Mouse (Mus musculus) lung, embryonic 14.5 days (tissue): ENCODE data around the gene Scyl3. TPM values are rescaled to one million over a fixed set of nuclear protein-coding genes. Genes with fewer than 3 reads are reported as not detected.

Source experiments
- ATAC-seq: fragments of 200-750 bp; cut with Nextera tagmentation; 2 replicates; pipeline ENCODE4 v1.8.0; 2017; ENCODE audit warnings: mild to moderate bottlenecking, moderate TSS enrichment, moderate library complexity; ENCODE audit not compliant: insufficient read depth
- DNase-seq: peaks from one replicate; pipeline ENCODE4 v3.0.0-alpha.2; 2015
- H3K27ac ChIP-seq: fragments of 300-500 bp; sonication (generic); 2 replicates; pipeline ENCODE4 v1.5.1; 2014; ENCODE audit warnings: low read depth, mild to moderate bottlenecking, moderate library complexity
- H3K27me3 ChIP-seq: fragments of 300-500 bp; sonication (generic); 2 replicates; pipeline ENCODE4 v1.6.1; 2014; ENCODE audit warnings: low read length, control low read depth; ENCODE audit not compliant: insufficient read depth
- H3K36me3 ChIP-seq: fragments of 300-500 bp; sonication (generic); 2 replicates; pipeline ENCODE4 v1.6.1; 2014; ENCODE audit warnings: control low read depth; ENCODE audit not compliant: insufficient read depth
- H3K4me1 ChIP-seq: fragments of 300-500 bp; sonication (generic); 2 replicates; pipeline ENCODE4 v1.6.1; 2014; ENCODE audit warnings: antibody characterized with exemption, control low read depth; ENCODE audit not compliant: insufficient read depth
- H3K4me2 ChIP-seq: fragments of 300-500 bp; sonication (generic); 2 replicates; pipeline ENCODE4 v1.6.1; 2014; ENCODE audit warnings: mild to moderate bottlenecking
- H3K4me3 ChIP-seq: fragments of 300-500 bp; sonication (generic); 2 replicates; pipeline ENCODE4 v1.5.1; 2014; ENCODE audit warnings: low read depth, low read length
- H3K9ac ChIP-seq: fragments of 300-500 bp; sonication (generic); 2 replicates; pipeline ENCODE4 v1.6.1; 2014
- H3K9me3 ChIP-seq: fragments of 300-500 bp; sonication (generic); 2 replicates; pipeline ENCODE4 v1.6.1; 2016; ENCODE audit warnings: low read depth, low read length, control low read depth
- CTCF ChIP-seq: IDR thresholded peaks from 2 replicates; pipeline ENCODE4 v1.5.1; 2016; ENCODE audit warnings: antibody characterized with exemption, low read depth
- WGBS: fragments of 180-500 bp; shearing (Covaris S2); extraction: QIAGEN DNeasy Blood & Tissue Kit; methylation state at CpG from one replicate; pipeline ENCODE4 v1.1.7; 2014; 5-methylcytosine and 5-hydroxymethylcytosine counted together
- polyA plus RNA-seq: library from polyadenylated mRNA; unstranded; fragments of >200 nt; fragmentation: Nextera tagmentation; extraction: Ambion mirVana; gene quantifications from 2 replicates; pipeline ENCODE4 v1.2.1, GENCODE M21; 2014

The Scyl3 gene
- polyA plus RNA-seq, 1 experiment from 2014 or later: 19.8 TPM

DNA sequence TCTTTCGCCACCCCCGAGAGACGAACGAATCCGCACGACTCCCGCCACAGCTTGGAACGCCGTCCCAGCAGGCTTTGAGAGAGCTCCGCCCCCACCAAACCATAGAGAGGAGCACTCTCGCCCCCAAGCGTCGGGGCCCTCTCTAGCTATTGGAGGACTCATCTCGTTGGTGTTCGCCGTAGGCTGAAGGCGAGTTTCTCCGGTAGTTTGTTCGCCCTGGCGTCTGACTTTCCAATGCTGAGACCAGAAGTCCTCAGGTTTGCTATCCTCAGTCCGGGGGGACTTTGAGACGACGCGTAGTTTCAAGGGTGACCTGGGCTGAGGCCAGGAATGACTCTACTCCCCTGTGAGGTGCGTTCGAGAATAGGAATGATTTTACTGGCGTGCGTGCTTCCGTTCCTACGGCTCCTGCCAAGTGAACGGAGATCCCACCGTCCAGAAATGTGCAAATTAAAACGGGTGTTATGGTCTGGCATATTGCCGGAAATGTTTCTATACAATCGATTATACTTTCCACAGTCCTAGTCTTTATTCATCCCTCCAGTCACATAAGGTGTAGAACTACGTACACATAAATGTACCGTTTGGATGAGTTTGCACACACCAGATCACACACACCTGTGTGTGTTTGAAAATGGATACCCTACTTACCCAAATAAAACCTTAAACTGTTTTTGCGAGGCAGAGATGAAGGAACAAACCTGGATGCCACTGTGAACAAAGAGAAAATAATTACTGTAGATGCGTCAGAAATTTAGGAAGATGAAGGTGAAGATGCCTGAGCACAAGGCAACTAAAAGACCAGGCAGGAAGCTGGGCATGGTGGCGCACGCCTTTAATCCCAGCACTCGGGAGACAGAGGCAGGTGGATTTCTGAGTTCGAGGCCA lies 66.1 kb downstream of the Scyl3 start, which contains the start of the genes BC055324 and Mettl18:
TSS of gene BC055324 (minus strand) at position 76 of the 888 bp plus-strand sequence.
TSS of gene Mettl18 (plus strand) at position 169 of the 888 bp plus-strand sequence.
- WGBS: 3% methylated on average over 43 of the region's 43 CpGs
- no peaks in the 10 kb centered on the region for H3K9me3 ChIP-seq
- TF ChIP-seq CTCF: peak; percentile 33
- peak within 1 kb of the TSS; percentile 79 for H3K4me2 ChIP-seq
- DNase-seq (peak; percentile 97), ATAC-seq (peak; percentile 98)
- H3K4me3 ChIP-seq: peak within 1 kb of the TSS; percentile 68
- H3K36me3 ChIP-seq: no peaks in the 10 kb centered on the region; the same call in 1 of the 2 replicates
- H3K4me1 ChIP-seq: no peaks in the 10 kb centered on the region
- peak within 1 kb of the TSS; percentile 84 for H3K9ac ChIP-seq
- peak within 1 kb of the TSS; percentile 85; the same call in 1 of the 2 replicates for H3K27ac ChIP-seq
- no peaks in the 10 kb centered on the region for H3K27me3 ChIP-seq

DNA sequence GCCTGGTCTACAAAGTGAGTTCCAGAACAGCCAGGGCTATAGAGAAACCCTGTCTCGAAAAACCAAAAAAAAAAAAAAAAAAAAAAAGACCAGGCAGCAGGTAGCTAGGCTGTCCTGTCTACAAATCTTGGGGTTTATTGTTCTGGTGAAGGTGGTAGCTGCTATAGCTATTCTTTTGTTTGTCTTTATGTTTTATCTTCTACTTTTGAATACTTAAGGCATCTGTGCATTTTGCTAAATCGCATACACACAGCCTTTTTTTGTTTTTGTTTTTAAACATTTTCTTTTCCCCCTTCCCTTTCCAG lies 66.7 kb downstream of the Scyl3 start:
- peak overlapping the region; percentile 68 for H3K4me3 ChIP-seq
- H3K36me3 ChIP-seq: no peaks in the 10 kb centered on the region; the same call in 1 of the 2 replicates
- TF ChIP-seq CTCF: no peak
- DNase-seq (no peak), ATAC-seq (no peak)
- WGBS: 76% methylated on average over 1 of the region's 2 CpGs
- H3K9me3 ChIP-seq: no peaks in the 10 kb centered on the region
- peak overlapping the region; percentile 84 for H3K9ac ChIP-seq
- no peaks in the 10 kb centered on the region for H3K27me3 ChIP-seq
- no peaks in the 10 kb centered on the region for H3K4me1 ChIP-seq
- peak overlapping the region; percentile 79 for H3K4me2 ChIP-seq
- H3K27ac ChIP-seq: no peak overlapping the region

DNA sequence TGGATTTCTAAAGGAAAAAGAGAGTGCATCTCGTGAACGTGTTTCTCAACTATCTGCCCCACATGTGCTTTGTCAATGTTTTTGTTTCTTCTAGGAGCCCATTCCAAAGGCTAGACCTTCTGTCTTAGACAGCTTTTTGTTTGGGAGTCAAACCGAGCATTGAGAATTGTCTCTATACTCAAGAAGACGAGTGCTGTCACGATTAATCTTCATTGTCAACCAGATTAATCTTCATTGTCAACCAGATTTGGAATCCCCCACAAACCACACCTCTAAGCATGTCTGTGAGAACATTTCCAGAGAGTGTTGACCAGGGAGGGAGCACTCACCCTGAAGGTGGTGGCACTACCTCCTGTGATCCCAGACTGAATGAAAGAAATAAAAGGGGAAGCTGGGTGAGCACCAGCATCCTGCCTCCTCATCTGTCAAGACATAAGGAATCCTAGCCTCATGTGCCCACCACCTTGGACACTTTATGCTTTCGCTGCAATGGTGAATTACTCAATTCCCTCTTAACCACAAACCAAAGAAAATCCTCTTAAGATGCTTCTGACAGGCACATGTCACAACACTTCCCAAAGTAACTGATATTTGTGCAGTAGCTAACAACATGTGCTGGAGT lies 73.0 kb downstream of the Scyl3 start:
- Histone ChIP-seq H3K4me1 (no peaks in the 10 kb centered on the region), H3K4me3 (no peak overlapping the region), H3K36me3 (no peaks in the 10 kb centered on the region), H3K27ac (no peak overlapping the region), H3K27me3 (no peaks in the 10 kb centered on the region), H3K9me3 (no peaks in the 10 kb centered on the region), H3K9ac (no peak overlapping the region), H3K4me2 (no peak overlapping the region)
- no peak for TF ChIP-seq CTCF
- ATAC-seq (no peak), DNase-seq (no peak)
- WGBS: 61% methylated on average over 6 of the region's 6 CpGs

DNA sequence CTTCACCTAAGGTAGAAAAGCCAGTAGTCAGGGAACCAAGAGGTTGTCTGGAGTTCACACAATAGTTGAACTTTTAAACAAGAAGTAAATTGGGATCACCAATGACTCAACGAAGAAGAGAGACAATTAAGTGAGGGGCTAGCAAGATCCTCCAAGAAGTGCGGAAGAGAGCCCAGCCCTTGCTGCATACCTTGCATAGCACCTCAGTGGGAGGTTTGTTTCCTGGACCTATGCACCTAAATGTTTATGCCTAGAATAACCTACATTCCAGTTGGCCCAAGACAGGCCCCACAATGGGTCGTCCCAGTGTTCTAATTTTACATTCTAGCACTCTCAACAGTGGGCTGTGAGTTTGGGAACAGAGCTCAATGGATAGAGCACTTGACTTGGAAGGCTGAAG lies 75.4 kb downstream of the Scyl3 start:
- H3K27ac ChIP-seq: no peak overlapping the region
- H3K4me1 ChIP-seq: no peaks in the 10 kb centered on the region
- H3K27me3 ChIP-seq: no peaks in the 10 kb centered on the region
- H3K4me2 ChIP-seq: no peak overlapping the region
- no peak for DNase-seq
- no peak for TF ChIP-seq CTCF
- ATAC-seq: no peak
- WGBS: 68% methylated on average over 3 of the region's 3 CpGs
- no peaks in the 10 kb centered on the region for H3K36me3 ChIP-seq
- H3K4me3 ChIP-seq: no peak overlapping the region
- H3K9ac ChIP-seq: no peak overlapping the region
- H3K9me3 ChIP-seq: no peaks in the 10 kb centered on the region

Other genes starting within 250 kb of the Scyl3 start
- 0.33 and 0.42 TPM in 2 replicates for gene Mettl11b, start 203.9 kb upstream of the Scyl3 start, polyA plus RNA-seq
- 34.7 and 35.5 TPM in 2 replicates for gene Kifap3, start 149.5 kb upstream of the Scyl3 start, polyA plus RNA-seq
- 32.7 and 34.1 TPM in 2 replicates for gene BC055324, start 65.7 kb downstream of the Scyl3 start, polyA plus RNA-seq
- 9.0 and 10.2 TPM in 2 replicates for gene Mettl18, start 65.8 kb downstream of the Scyl3 start, polyA plus RNA-seq
- not detected in 2 replicates for gene Sele, start 119.1 kb downstream of the Scyl3 start, polyA plus RNA-seq
- gene Sell, start 132.9 kb downstream of the Scyl3 start, polyA plus RNA-seq: 0.26 and 0.61 TPM in 2 replicates
- gene Selp, start 186.2 kb downstream of the Scyl3 start, polyA plus RNA-seq: not detected in 2 replicates
- gene F5, start 222.7 kb downstream of the Scyl3 start, polyA plus RNA-seq: 0.42 and 0.53 TPM in 2 replicates